Mouse (Mus musculus) hematopoietic stem cell, adult 5-6 weeks (primary cell): ENCODE results near the gene Has3. TPM values are rescaled to one million over a fixed set of nuclear protein-coding genes. Genes with fewer than 3 reads are reported as not detected.

Experiments used
- ATAC-seq, 2 experiments: fragments of 125-278 bp in 1 of 2; replicated peaks in 1 of 2; 2 replicates each; pipeline ENCODE4 v1.8.0; 2016 to 2017; ENCODE audit warnings: inconsistent platforms in 2 of 2, mild to moderate bottlenecking in 2 of 2, moderate number of reproducible peaks in 2 of 2, low read depth in 1 of 2, moderate TSS enrichment in 1 of 2; ENCODE audit not compliant: low FRiP score in 2 of 2, poor library complexity in 2 of 2, severe bottlenecking in 2 of 2, insufficient read depth in 1 of 2, low TSS enrichment in 1 of 2
- total RNA-seq: library from RNA; stranded (forward); fragments of 172-1452, 232-1000 nt; gene quantifications from 2 replicates; pipeline ENCODE4 v1.2.3, GENCODE M21; 2017

Gene Has3
- not detected in 2 replicates for total RNA-seq

DNA sequence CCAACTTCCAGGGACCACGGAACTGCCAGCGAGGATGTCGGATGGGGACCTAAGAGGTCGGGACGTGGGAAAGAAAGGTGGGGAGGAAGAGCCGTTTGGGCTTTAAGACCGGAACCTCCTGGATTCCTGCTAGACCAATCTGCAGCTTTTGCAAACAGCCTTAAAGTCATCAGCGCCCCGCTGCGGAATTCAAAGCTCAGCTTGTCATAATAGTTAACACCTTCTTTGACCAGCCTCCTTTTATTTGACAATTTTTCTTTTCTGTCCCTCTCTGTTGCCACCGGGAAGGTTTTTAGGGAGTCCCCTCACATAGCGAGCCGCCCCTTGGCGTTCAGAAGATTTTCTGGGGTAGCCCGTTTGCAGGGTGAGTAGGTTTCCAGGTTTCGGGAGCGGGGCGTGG is at the start of gene Has3:
TSS of gene Has3 (plus strand) at position 192 of the 400 bp plus-strand sequence.
- ATAC-seq = no peak

DNA sequence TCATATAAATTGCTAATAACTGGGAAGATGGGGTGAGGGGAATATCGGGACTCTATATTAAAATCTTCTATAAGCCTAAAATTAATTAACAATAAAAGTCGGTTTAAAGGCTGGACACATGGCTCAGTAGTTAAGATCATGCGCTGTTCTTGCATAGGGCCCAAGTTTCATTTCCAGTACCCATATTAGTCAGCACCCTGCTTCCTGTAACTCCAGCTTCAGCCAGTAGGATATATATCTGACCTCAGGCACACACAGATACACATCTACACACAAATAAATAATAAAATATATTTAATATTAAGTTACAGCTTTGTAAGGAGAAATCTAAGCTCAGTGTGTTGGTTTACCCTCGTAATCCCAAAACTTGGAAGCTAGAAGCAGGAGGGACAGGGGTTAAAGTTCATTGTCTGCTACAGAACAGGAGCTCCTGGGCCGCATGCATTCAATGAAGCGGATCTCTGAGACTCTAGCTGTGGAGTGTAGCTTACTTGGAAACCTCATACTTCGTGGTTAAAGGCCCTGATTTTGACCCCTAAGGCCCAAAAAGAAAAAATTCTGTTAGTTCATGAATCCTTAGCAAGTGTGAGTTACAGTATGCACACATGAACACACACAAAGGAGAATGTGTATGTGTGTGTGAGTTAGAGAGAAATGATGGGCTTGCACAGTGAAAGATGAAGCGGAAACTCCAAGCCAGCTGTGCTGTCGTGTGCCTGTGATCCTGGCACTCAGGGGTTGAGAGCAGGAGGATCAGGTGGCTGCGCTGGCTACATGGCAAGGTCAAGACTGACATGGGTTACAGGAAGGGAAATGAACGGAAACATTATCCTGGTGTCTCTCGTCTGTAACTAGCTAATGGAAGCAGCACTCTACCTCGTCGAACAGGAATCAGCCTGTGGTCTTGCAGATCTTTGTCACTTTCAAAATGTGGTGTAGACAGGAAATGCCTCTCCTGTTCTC is 49.2 kb upstream of the Has3 start:
- ATAC-seq = peak; percentile 25 to 27; a peak in 2 of 4 replicates

DNA sequence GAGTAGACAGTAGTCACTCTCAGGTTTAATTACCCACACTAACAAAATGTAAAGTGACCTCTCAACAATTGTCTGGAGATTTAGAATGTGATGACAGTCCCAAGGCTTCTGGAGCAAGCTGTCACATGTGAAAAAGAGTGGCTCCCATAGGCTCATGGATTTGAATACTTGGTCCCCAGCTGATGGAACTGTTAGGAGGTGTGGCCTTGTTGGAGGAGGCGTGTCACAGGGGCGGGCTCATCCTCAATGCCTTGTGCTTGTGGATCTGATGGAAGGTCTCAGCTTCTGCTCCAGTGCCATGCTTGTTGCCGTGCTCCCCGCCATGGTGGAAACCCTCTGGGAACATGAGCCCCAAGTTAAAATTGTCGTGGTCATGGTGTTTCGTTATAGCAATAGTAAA is 41.1 kb upstream of the Has3 start:
- no peak for ATAC-seq

DNA sequence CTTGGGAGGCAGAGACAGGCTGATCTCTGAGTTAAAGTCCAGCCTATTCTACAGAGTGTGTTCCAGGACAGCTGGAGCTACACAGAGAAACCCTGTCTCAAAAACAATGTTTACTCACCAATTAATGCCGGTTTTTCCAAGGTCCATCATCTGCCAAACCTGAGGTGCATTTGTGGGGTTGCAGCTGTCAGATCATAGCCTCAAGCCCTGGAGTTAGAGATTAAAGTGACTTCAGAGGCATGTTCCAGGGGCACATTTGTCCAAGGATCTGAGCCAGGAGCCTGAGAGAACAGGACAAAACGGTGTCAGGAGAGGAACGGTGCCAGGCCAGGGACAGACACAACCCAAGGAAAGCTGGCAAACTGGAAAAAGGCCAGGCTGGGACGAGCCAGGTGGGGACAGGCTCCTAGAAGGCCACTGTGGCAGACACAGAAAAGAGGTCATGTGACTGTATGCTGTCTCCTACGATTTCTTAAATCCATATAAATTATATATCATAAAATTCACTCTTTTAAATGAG is 40.5 kb upstream of the Has3 start:
- ATAC-seq = no peak

GRCm38 (mm10) chr8:106834899-106835298 is 35.1 kb upstream of the Has3 start:
- ATAC-seq = no peak

GRCm38 (mm10) chr8:106836525-106836924 is 33.5 kb upstream of the Has3 start:
- ATAC-seq = peak; percentile 54 to 64; a peak in 3 of 4 replicates

DNA sequence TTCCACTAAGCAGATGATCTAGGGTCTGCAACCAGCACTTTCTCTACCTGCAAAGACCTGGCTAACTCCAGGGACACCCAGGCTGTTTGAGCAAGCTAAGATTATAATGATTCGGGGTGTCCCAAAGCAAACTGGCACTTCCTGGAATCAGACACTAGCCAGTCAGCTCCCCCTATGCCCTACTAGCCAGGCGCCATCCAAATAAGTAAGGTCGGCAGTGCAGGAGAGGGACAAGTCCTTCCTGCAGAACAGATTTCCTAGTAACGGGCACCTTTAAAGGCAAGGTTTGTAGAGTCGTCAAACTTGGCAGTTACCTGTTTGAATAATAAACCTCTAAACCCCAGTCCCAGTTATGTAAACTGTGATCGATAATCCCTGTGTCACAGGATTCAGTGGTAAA is 31.2 kb upstream of the Has3 start:
- no peak for ATAC-seq

DNA sequence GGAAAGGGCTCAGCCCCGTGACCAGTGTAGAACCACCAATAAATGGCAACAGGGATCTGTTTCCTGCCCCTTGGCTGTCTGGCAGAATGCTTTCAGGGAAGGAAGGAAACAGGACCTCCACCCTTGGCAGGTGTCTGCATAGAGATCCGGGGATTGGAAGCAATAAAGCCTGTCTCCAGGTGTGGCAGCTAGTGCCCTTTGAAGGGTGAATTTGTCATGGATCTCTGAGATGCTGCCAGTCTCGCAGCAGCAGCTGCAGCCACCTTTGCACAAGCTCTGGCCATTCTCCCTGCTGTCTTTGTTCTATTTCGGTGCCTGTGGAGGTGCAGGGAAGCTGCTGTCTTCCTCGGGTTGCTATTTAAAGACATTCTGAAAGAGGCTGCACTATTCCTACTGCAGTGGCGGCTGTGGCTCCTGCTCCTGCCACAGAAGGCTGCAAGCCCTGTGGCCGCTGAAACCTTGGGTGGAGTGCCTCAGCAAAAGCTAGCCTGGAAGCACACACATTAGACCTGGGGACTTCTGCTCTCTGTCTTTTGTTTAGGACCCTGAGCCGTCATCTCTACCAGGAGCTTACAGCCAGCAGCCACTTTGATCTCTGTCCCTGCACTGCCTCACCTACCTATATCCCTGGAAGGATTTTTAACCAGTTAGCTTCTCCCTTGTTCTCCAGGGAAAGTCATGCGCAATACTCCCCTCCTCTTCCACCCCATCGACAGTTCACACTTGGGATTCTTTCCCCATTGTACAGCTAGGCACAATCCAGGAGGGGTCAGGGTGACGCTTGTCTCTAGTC is 30.6 kb upstream of the Has3 start:
- ATAC-seq = no peak

DNA sequence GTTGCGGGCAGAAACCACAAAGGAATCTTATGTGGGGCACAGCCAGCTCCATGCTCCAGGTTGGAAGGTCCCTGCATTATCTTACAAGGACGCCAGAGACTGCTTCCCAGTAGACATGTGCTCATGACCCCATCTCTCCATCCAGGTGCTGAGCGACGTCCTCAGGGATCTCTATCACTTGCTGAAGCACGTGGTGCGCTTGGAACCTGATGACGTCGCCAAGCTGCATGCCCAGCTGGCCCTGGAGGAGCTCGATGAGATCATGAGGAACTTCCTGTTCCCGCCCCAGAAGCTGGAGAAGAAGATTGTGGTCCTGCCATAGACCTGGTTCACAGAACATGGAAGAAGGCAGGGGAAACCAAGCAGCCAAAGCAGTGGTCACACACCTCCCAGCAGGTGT is 20.0 kb upstream of the Has3 start:
- no peak for ATAC-seq

- ATAC-seq = no peak
Observed at GRCm38 (mm10) chr8:106854534-106855241, 15.4 kb upstream of the Has3 start.

GRCm38 (mm10) chr8:106855242-106855562 is 14.8 kb upstream of the Has3 start:
- peak in 1 of 2 experiments; percentile 29; a peak in 1 of 4 replicates for ATAC-seq

GRCm38 (mm10) chr8:106862845-106863244 is 7.2 kb upstream of the Has3 start:
- no peak for ATAC-seq

DNA sequence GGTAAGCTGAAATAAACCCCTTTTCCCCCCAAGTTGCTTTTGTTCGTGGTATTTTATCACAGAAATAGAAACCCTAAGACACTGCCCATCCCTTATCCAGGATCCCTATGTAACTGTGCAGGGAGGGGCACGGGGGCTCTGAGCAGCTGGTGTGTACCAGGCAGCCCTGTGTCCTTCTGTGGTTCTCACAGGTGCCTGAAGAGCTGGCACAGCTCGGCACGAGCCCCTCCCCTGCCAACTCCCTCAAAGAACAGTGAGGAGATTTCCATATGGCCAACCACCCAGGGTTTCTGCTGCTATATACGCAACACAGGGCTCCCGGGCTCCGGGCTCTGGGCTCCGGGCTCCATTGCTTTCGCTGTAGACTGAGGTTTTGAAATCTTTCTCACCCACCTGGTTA is 4.7 kb upstream of the Has3 start:
- ATAC-seq = no peak

DNA sequence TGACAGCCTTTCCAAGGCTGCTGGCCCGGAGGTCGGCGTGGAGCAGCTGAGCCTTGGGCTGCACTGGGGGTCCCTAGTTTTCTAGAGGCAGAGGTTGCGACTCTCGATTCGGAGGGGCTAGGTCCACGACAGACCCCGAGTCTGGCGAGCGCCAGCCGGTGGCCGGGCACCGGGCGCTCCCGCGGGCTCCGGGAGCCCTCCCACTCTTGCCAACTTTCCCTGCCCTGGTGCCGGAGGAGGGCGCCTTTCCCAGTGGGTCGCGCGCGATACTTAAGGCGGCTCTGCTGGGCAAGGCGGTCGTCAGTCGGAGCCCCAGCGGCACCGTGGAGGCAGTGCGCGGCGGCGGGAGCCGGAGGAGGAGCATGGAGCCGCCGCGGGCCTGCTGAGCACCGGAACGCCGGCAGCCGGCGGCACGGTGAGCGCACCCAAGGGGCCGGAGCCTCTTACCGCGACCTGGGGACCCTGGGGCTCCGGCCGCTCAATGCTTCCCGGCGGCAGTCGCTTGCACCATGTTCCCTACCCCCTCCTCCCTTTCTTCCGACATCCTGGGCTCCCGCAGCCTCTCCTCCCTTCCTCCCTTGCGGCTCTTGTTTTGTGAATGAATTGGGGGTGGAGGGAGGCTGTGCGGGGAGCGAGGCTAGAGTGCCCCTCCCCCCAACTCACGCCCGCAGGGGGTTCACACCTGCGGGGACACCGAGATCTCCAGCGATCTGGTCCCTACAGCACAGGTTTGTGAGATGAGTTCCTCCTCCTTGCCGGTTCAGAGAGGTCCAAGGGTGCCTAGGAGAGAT is 690 bp downstream of the Has3 start:
- ATAC-seq = peak; percentile 34 to 37; a peak in 1 of 4 replicates

DNA sequence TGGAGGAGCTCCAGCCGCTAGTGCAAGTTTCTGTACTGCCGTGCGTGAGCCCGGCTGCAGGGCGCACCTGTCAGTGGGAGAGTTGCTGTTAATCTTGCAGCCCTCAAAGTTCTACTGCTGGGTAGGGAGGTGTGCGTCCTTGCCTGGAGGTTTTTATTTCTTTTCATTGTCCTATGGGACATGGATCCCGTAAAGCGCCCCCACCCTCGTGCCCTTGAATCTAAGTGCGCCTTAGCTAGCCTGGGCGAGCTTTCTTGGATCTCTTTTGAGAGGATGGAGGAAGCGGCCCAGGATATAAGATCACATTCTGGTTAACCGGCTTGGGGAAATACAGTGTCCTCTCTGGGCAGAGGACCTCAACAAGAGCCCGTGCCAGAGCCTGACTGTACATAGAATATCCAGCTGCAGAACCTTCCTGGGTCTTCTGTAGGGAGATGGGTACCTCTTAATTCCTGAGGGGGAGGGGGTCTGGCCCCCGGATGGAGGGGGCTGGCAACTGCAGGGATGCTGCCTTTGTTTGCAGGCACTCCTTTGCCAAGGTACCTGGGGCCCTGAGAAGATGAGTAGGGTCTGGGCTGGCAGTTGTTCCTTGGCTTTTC is 1.4 kb downstream of the Has3 start:
- no peak for ATAC-seq

DNA sequence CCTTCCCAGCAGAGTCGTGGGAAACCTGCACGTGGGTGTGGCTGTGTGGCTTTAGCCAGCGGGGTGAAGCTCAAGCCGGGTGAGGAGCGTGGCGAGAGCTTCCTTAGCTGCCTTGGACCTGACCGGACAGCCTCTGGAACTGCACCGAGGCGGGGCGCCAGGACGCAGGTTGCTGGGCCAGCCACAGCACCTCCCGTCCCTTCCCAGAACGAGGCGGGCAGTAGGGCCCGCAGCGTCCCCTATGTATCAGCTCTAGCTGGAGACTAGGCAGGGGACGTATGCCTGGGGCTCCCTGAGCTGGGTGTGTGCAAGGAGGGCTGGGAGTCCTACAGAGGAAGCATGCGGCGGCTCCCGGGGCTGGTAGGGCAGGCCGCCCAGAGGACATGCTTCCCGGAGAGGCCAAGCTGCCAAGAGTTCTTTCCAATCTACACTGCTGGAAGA is 1.9 kb downstream of the Has3 start:
- peak; percentile 18 to 23; a peak in 2 of 4 replicates for ATAC-seq
